Mouse (Mus musculus) T-helper 17 cell (primary cell): ENCODE data around the gene Gcsam.

ENCODE experiments used
- in situ Hi-C, 2 experiments: fragments of 300-600 bp; cut with MboI, MseI; formaldehyde crosslinking; loops; 1 replicate in 1 of 2; 2 replicates in 1 of 2; pipeline ENCODE4 v1.15.1; 2025; ENCODE audit warnings: high pct_unique_total_duplicates in 2 of 2

Gcsam gene

DNA sequence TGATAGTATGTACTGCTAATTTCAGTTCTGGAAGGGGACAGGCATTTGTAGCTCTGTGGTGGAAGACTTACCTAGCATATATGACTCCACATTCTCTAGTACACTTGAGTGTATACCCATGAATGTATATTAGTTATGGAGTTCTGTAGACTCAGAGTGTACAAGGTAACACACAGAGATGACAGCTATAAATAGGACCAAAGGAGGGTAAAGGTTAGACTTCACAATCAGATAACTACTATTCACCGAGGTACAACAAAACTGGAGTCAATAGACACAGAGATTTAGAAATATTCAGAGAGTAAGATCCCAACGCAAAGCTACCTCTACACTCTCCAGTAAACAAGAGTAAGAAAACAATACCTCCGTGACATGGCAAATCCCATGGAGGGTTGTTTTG, 33.8 kb downstream of the Gcsam start:
- in situ Hi-C loops = no loop called here

DNA sequence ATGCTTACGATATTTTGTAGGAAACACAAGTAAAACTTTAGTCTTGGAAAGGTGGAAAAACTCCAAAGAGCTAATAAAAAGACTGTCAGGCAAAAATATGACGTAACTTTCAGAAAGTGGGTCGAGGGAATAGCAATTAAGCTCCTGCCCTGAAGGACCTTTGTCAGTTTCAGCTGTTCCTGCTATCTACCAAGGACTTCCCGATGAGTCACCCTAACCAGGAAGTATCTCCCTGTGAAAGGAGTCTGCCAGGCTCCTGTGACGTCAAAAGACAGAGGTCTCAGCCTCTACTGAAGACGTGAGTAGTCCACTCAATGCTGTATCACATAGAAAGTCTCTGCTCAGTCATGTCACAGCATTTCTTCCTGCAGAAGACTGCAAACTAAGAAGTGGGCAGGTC, 34.2 kb downstream of the Gcsam start:
- in situ Hi-C loops = no loop called here

DNA sequence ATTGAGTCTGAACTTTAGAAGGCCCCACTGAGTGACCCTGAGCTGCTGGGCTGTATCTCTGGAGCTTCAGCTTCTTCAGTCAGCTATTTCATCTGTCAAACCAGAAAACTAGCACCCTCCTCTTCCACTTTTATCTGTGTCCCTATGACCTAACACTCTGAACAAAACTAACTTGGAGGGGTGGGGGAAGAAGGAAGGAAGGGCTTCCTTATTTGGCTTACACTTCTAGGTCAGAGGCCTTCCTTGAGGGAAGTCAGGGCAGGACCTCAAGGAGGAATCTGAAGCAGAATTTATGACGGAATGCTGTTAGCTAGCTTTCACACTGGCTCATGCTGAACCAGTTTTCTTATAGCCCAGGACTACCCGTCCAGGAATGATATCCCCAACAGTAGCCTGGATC, 41.3 kb downstream of the Gcsam start:
- in situ Hi-C loops = no loop called here

GRCm38 (mm10) chr16:45653009-45653933, 43.1 kb downstream of the Gcsam start:
- in situ Hi-C loops = no loop called here

GRCm38 (mm10) chr16:45653934-45654332, 43.8 kb downstream of the Gcsam start, which contains the start of gene BC016579:
TSS of gene BC016579 (minus strand) at chr16:45654068.
- in situ Hi-C loops = no loop called here

GRCm38 (mm10) chr16:45654465-45654864, 44.3 kb downstream of the Gcsam start:
- in situ Hi-C loops = no loop called here

DNA sequence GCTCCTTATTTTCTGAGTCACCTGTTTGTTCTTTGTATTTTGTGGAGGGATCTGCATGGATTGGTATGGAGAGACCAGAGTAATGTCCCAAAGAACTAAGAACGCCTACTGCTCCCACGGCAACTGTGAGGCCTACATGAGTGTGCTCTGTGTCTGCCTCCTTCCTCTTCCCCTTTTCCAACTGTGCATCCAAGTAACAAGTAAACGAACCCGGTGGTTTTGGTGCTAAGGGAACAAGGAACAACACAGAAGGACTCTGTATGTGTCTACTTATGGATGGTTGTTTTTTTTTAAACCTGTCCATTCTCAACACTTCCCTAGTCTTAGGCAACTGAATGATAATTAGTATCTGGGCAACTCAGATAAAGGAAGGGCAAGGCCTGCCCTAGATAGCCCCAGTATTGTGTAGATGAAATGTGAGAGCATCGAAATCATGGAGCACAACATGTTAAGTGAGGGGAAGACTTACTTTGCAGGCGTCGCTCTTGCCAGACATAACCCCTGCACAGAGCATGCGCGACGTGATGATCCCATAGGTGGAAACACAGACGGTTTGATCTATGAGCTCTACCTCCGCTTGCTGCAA, 47.5 kb downstream of the Gcsam start:
- in situ Hi-C loops = no loop called here

DNA sequence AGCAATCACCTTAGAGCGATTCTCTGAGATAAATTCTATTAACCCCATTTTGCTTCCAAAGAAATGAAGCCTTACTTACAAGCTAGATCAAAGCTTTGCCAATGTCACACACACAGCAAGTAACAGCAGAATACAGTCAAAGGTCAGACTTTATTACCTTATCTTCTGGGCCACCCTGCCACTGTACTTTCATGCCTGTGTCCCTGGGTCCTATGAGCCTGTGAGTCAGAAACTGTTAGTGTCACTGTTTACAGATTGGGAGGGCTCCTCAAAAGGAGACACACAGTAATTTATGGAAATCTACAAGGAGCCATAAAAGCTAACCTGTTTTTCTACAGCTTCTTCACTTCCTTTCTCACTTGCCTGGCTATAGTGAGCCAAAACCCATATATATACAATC, 48.1 kb downstream of the Gcsam start:
- in situ Hi-C loops = no loop called here

GRCm38 (mm10) chr16:45659596-45659995, 49.4 kb downstream of the Gcsam start:
- in situ Hi-C loops = no loop called here

GRCm38 (mm10) chr16:45662381-45662780, 52.2 kb downstream of the Gcsam start:
- in situ Hi-C loops = no loop called here

DNA sequence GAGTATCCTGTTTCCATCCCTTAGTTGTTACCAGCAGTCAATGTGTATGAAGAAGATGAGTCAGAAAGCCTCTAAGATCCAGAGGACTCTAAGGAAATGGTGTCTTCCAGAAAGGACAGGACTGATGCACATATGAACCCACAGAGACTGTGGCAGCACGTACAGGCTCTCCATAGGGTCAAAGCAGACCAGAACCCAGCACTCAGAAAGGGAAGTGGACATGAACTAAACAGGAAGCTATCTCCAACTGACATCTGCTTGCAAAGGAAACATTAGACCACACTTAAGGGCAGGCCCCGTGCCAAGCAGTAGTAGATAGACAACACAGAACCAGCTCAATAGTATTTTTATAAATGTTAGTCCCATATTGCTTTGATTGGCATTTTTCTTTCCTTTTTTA, 56.0 kb downstream of the Gcsam start:
- in situ Hi-C loops = loop anchor here in 1 of 2 experiments (5.0 kb wide), 1 partner anchor 84 kb away; no protein-coding TSS in a partner anchor

GRCm38 (mm10) chr16:45668178-45668577, 58.0 kb downstream of the Gcsam start:
- in situ Hi-C loops = loop anchor here in 1 of 2 experiments (5.0 kb wide), 1 partner anchor 86 kb away; no protein-coding TSS in a partner anchor

- in situ Hi-C loops = loop anchor here in 1 of 2 experiments (5.0 kb wide), 1 partner anchor 33 kb away; no protein-coding TSS in a partner anchor
Measured at GRCm38 (mm10) chr16:45670005-45670404, 59.8 kb downstream of the Gcsam start.
